Mouse (Mus musculus) limb, embryonic 14.5 days (tissue): ENCODE measurements around the gene Ppa2. TPM values are rescaled to one million over a fixed set of nuclear protein-coding genes. Genes with fewer than 3 reads are reported as not detected.

Source experiments
- ATAC-seq: fragments of 200-750 bp; cut with Nextera tagmentation; 2 replicates; pipeline ENCODE4 v1.8.0; 2017; ENCODE audit warnings: low read depth, moderate number of reproducible peaks, moderate TSS enrichment; ENCODE audit not compliant: low FRiP score
- DNase-seq: peaks from one replicate; pipeline ENCODE4 v3.0.0-alpha.2; 2015; ENCODE audit warnings: low spot score
- H3K27ac ChIP-seq: fragments of 300-500 bp; sonication (generic); replicated peaks from 2 replicates; pipeline ENCODE4 v1.5.1; 2014; ENCODE audit warnings: low read depth, mild to moderate bottlenecking, low read length, moderate library complexity, mixed read lengths
- H3K27me3 ChIP-seq: fragments of 300-500 bp; sonication (generic); 2 replicates; pipeline ENCODE4 v1.6.1; 2014; ENCODE audit warnings: low read length, mixed read lengths; ENCODE audit not compliant: control insufficient read depth, insufficient read depth
- H3K36me3 ChIP-seq: fragments of 300-500 bp; sonication (generic); 2 replicates; pipeline ENCODE4 v1.6.1; 2014; ENCODE audit warnings: mild to moderate bottlenecking, low read length, moderate library complexity, mixed read lengths; ENCODE audit not compliant: control insufficient read depth, insufficient read depth
- H3K4me1 ChIP-seq: fragments of 300-500 bp; sonication (generic); 2 replicates; pipeline ENCODE4 v1.6.1; 2014; ENCODE audit warnings: antibody characterized with exemption, low read length, mixed read lengths; ENCODE audit not compliant: control insufficient read depth, insufficient read depth
- H3K4me2 ChIP-seq: fragments of 300-500 bp; sonication (generic); replicated peaks from 2 replicates; pipeline ENCODE4 v1.6.1; 2014; ENCODE audit warnings: low read depth, mild to moderate bottlenecking, low read length, moderate library complexity; ENCODE audit not compliant: severe bottlenecking
- H3K4me3 ChIP-seq: fragments of 300-500 bp; sonication (generic); replicated peaks from 2 replicates; pipeline ENCODE4 v1.5.1; 2014; ENCODE audit warnings: low read length
- H3K9ac ChIP-seq: fragments of 300-500 bp; sonication (generic); 2 replicates; pipeline ENCODE4 v1.6.1; 2014; ENCODE audit warnings: mild to moderate bottlenecking, low read depth, low read length, moderate library complexity; ENCODE audit not compliant: severe bottlenecking
- H3K9me3 ChIP-seq: fragments of 300-500 bp; sonication (generic); 2 replicates; pipeline ENCODE4 v1.6.1; 2016; ENCODE audit warnings: low read length; ENCODE audit not compliant: control insufficient read depth
- POLR2A ChIP-seq: fragments of 200-500 bp; IDR thresholded peaks from 2 replicates; pipeline ENCODE4 v1.8.0; 2012; ENCODE audit warnings: inconsistent platforms, mild to moderate bottlenecking, moderate library complexity, borderline replicate concordance; ENCODE audit not compliant: insufficient read depth, insufficient read length; ENCODE audit errors: extremely low read depth
- WGBS: fragments of 180-500 bp; shearing (Covaris S2); extraction: QIAGEN DNeasy Blood & Tissue Kit; methylation state at CpG from one replicate; pipeline ENCODE4 v1.1.7; 2014; 5-methylcytosine and 5-hydroxymethylcytosine counted together
- polyA plus RNA-seq, 2 experiments: library from polyadenylated mRNA; depleted of rRNA in 1 of 2; stranded (reverse) in 1 of 2; unstranded in 1 of 2; fragments of >200 nt; fragmentation: Nextera tagmentation in 1 of 2; extraction: Ambion mirVana in 1 of 2; gene quantifications; 2 replicates each; pipeline versions ENCODE4 v1.2.1 to v1.2.3; 2012 to 2014

Gene Ppa2
- polyA plus RNA-seq, 2 experiments, result 41.2 to 79.9 TPM

DNA sequence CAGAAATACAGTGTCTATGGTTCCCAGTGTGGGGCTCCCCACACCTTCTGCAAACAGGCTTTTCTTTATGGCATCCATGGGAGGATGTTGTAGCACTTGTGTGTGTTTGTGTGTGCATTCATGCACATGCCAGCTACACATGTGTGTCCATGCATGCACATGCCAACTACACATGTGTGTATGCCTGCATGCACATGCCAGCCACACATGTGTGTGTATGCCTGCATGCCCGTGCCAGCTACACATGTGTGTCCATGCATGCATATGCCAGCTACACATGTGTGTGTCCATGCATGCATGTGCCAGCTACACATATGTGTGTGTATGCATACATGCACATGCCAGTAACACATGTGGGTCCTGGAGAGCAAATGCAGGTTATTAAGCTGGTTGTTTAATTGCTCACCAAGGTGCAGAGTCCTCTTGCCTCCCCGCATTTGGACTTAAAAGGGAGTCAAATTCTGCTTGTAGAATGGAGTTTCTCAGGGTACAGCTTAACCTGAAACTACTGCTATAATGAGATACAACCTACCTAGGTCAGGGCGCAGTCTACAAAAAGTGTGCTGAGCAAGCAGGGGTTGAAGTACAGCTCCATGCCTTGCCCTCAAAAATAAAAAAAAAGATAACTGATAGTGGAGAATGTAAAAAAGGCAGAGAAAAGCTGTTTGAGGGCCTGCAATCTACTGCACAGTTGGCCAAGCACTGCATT, 3.7 kb downstream of the Ppa2 start:
- no peak overlapping the region for H3K9ac ChIP-seq
- H3K9me3 ChIP-seq, result 0 out of 2 replicates have a peak, but pooled peaks cover 4% of the 10 kb centered on the region
- H3K27me3 ChIP-seq, result no peaks in the 10 kb centered on the region
- no peak overlapping the region for H3K27ac ChIP-seq
- no peak for TF ChIP-seq POLR2A
- H3K4me1 ChIP-seq, result no peaks in the 10 kb centered on the region
- no peak overlapping the region for H3K4me2 ChIP-seq
- no peak for ATAC-seq
- 96% methylated on average over 3 of the region's 3 CpGs for WGBS
- no peak overlapping the region for H3K4me3 ChIP-seq
- no peaks in the 10 kb centered on the region; the same call in 1 of the 2 replicates for H3K36me3 ChIP-seq
- no peak for DNase-seq

DNA sequence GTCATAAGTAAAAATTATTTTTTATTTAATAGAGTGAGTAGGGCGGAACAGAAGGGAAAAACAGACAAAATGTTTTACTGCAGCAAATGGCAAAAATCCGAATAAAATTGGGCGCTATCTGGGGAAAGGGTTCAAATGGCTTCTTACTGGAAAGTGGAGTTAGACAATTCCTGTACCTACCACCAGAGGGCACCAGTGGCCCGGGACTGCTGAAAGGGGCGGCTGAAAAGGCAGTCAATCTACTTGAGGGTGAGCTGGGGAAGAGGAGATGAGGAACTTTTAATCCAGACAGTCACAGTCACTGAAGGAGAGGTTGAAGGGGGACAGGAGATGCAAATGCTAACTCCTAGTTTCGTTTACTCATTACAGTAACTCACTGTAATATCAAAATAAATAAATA, 4.6 kb downstream of the Ppa2 start:
- Histone ChIP-seq H3K9me3 (no peaks in the 10 kb centered on the region), H3K4me1 (no peaks in the 10 kb centered on the region), H3K4me3 (no peak overlapping the region), H3K9ac (no peak overlapping the region), H3K36me3 (no peaks in the 10 kb centered on the region), H3K4me2 (no peak overlapping the region), H3K27ac (no peak overlapping the region), H3K27me3 (no peaks in the 10 kb centered on the region)
- WGBS, result 36% methylated on average over 6 of the region's 6 CpGs
- ATAC-seq (no peak), DNase-seq (peak; percentile 72)
- no peak for TF ChIP-seq POLR2A

DNA sequence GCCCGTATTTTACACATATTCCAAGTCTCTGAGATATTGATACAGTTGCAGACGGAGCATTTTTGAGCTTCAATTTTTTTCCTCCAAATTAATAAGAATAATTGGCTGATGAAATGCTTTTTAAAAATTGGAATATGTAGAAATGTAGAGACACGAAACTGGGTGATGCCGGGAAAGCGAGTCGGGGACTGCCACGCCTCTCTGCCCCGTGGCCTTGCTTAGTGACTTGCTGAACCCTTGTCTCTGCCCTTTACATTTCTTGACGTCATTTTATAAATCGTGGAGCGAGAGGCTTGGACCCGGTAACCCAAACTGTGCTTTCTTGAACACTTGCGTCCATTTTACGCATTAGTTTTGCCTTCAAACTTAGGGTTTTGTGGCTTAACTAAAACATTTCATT, 5.1 kb downstream of the Ppa2 start:
- H3K4me2 ChIP-seq, result no peak overlapping the region
- no peaks in the 10 kb centered on the region for H3K4me1 ChIP-seq
- no peak for ATAC-seq
- H3K36me3 ChIP-seq, result no peaks in the 10 kb centered on the region
- no peaks in the 10 kb centered on the region for H3K9me3 ChIP-seq
- H3K27ac ChIP-seq, result no peak overlapping the region
- no peaks in the 10 kb centered on the region for H3K27me3 ChIP-seq
- no peak overlapping the region for H3K4me3 ChIP-seq
- DNase-seq, result no peak
- TF ChIP-seq POLR2A, result no peak
- no peak overlapping the region for H3K9ac ChIP-seq
- 93% methylated on average over 14 of the region's 14 CpGs for WGBS

DNA sequence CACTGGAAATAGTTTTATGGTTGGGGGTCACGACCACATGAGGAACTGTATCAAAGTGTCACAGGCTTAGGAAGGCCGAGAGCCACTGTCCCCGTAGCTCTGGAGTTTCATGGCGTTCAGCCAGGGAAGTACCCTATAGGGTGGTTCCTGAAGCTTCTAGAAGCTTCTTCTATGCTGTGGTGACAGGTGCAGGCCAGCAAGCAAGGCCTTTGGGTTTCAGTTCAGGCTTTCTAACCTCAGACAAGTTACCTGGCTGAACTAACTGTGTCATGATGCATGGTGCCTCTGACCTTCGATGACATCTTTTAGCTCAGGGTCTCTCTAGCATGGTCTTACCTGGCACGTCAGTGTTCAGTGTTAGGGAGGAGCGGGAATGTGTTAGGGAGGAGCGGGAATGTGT, 5.7 kb downstream of the Ppa2 start:
- Histone ChIP-seq H3K4me2 (no peak overlapping the region), H3K9me3 (no peaks in the 10 kb centered on the region), H3K4me3 (no peak overlapping the region), H3K27me3 (no peaks in the 10 kb centered on the region), H3K9ac (no peak overlapping the region), H3K4me1 (no peaks in the 10 kb centered on the region), H3K36me3 (no peaks in the 10 kb centered on the region), H3K27ac (no peak overlapping the region)
- 94% methylated on average over 8 of the region's 8 CpGs for WGBS
- TF ChIP-seq POLR2A, result no peak
- ATAC-seq, result no peak
- no peak for DNase-seq

DNA sequence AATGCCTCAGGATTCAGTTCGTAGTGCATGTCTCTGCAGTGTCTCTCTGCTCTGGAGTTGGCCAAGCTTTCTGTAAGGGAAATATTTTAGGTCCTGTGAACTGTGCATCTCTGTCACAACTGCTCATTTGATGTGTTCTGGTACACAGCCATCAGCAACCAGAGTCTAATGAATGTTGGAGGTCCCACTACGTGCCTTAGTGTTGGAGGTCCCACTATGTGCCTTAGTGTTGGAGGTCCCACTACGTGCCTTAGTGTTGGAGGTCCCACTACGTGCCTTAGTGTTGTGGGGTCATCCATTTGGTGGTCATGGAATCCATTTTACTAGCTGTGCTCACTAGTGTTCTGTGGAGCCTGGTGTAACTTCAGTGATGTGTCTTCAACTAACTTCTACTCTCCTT, 7.9 kb downstream of the Ppa2 start:
- Histone ChIP-seq H3K27me3 (no peaks in the 10 kb centered on the region), H3K9me3 (no peaks in the 10 kb centered on the region), H3K4me3 (no peak overlapping the region), H3K9ac (no peak overlapping the region), H3K4me2 (no peak overlapping the region), H3K4me1 (no peaks in the 10 kb centered on the region), H3K36me3 (no peaks in the 10 kb centered on the region), H3K27ac (no peak overlapping the region)
- no peak for TF ChIP-seq POLR2A
- no peak for ATAC-seq
- no peak for DNase-seq
- WGBS, result 91% methylated on average over 4 of the region's 4 CpGs

DNA sequence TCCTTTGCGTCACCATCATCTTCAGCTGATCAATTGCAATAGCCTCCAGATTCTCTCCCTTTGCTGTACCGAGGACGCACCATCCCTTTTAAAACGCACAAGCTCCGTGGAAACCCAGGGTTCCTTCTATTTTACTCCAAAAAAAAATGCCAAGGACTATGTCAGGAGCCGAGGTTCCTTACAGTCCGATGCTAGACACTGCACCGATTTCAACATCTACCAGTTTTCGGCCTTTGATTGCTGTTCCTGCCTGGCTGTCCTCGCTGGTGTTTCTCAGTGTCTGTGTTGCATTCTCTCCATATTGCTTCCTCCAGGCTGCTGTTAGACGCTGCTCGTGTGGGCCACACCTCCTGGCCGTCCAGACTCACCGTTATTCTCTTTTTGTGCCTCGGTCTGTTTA, 8.7 kb downstream of the Ppa2 start:
- H3K27ac ChIP-seq, result no peak overlapping the region
- no peaks in the 10 kb centered on the region for H3K9me3 ChIP-seq
- no peaks in the 10 kb centered on the region for H3K4me1 ChIP-seq
- no peak overlapping the region for H3K9ac ChIP-seq
- no peak overlapping the region for H3K4me2 ChIP-seq
- 83% methylated on average over 15 of the region's 15 CpGs for WGBS
- no peaks in the 10 kb centered on the region for H3K27me3 ChIP-seq
- no peaks in the 10 kb centered on the region for H3K36me3 ChIP-seq
- H3K4me3 ChIP-seq, result no peak overlapping the region
- no peak for DNase-seq
- TF ChIP-seq POLR2A, result no peak
- ATAC-seq, result no peak
